Mouse (Mus musculus) layer of hippocampus, adult 9-10 months (tissue): ENCODE data around the gene Tgtp2.
A peak's percentile ranks its signal among the peaks of the same experiment; 100 is the strongest.
"Not testable (repeated sequence)": the region's sequence is repeated elsewhere in the genome, so short reads cannot be mapped to it uniquely, and the experiment has no call there.

Experiments
- DNase-seq: peaks from one replicate; pipeline ENCODE4 v3.0.0; 2022; ENCODE audit warnings: low spot score

Gene Tgtp2

DNA sequence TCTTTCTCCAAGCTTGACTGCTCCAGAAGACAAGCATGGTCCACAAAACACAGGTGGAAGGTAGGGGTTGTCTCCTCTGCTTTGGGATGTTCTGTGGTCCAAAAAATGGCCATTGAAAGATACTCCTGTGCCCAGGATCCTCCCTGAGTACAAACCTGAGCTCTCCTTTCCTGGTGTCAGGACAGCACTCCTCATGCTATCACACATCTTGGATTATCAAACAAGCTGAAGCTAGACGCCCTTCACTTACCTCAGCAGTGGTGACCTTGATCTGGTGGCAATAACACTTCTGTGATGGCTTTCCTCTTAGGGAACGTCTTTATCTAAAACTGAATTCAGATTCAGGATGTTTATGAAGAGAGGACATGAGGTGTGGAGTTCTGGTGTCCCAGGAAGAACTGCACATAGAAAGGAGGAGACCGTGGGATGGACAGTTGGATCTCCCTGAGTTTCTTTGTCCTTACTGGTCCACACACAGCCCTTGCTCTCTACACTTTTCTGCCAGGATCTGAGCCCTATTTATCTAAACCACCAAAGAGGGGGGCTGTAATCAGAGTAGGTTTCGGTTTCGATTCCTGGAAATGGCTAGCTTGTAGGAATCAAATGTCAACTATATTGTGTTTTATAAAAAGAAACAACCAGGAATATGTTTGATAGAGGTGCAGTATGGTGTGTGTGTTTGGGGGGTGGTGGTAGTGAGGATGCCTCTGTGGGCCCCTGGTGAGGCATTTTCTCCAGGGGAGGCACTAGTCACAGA lies at the start of gene Tgtp2:
Gene Tgtp2, minus strand, starts transcription at position 494 of the 757 bp plus-strand sequence.
- not testable (repeated sequence) for DNase-seq

GRCm38 (mm10) chr11:49112624-49113219 lies 48.7 kb upstream of the Tgtp2 start:
- DNase-seq: no peak

- DNase-seq: no peak
These were observed 47.0 kb upstream of the Tgtp2 start for GRCm38 (mm10) chr11:49111000-49111399.

- DNase-seq: no peak
These were observed 44.8 kb upstream of the Tgtp2 start for GRCm38 (mm10) chr11:49108833-49109232.

DNA sequence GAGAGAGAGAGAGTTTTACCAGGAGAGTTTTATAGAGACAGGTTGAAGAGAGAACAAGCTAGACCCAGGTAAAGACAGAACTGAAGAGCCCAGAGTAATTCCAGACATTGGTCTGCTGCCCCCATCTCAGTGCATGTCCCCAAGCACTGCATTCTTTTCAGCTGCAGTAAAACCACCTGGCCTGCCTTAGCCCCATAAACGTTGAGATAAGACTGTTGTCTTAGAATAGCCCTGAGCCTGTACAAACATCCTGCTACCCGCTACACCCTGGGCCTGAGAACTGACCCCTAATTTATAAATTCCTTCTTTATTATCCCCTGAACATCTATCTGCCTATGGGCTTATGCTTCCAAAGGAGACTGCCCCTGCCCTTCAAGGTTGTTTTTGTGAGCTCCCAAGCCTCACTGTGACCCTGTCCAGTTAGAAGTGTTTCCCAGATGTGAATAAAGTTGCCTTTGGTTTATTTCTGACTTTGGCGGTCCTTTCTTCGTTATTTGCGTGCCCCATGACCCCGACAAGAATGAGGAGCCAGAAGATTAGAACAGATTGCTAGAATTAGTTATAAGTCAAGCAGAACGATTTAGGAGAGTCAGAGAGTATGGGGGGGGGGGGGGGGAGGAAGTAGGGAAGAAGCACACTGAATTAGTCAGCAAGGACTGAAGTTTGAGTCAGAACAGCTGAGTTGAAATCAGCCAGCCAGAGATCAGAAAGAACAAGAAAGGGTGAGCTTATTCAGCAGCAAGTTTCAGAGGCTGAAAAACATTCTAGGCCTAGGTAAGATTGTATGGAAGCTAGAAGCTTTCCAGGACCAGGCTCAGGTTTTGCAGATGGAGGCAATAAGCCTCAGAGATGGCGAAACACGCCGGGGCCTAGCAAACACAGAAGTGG lies 43.9 kb upstream of the Tgtp2 start:
- DNase-seq: no peak

DNA sequence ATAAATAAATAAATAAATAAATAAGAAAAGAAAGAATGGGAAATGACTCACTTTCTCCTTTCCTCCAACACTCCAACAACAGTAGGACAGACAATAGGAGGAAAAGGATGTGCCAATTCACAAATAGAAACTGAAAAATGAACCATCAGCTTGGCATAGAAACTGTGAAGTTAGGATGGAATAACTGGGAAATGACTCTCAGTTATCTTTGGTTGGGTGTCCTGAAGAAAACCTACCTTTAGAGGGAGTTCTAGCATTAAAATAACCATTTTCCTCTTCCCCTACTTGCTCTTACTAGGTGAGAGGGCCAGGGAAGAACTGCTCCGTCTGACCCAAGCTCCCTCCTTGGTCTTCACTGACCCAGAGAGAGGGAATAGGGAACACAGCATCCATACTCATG lies 41.7 kb upstream of the Tgtp2 start:
- DNase-seq: no peak

DNA sequence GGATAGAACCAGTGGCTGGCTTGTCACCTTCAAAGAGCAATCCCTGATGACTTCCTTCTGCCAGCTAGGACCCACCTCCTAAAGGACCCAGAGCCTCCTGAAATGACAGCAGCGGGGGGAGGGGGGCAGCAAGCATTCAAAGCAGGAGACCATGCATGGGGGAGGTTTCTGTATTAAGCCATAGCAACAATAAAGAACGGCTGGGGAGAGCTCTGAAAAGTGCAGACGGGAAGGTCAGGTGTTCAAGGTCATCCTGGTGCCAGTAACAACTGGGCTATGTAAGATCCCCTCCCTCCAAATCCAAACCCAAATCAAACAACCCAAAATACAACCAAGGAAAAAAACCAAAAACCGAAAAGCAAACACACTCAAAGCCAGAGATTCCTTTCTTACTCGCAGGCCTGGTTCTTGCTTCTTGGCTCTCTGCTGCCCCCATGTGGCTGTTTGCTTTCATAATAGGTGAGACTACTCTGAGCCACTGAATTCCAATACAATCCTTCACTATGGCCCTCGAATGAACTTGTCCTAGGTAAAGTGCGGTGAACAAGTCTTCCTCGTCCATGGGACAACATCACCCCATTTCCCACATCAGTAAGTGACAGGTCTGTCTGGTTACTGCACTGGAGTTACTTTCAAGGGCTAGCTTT lies 39.2 kb upstream of the Tgtp2 start:
- DNase-seq: peak; percentile 69

- no peak for DNase-seq
These were observed 37.5 kb upstream of the Tgtp2 start for GRCm38 (mm10) chr11:49101500-49101899.

- no peak for DNase-seq
These were observed 36.4 kb upstream of the Tgtp2 start for GRCm38 (mm10) chr11:49100409-49100808.

DNA sequence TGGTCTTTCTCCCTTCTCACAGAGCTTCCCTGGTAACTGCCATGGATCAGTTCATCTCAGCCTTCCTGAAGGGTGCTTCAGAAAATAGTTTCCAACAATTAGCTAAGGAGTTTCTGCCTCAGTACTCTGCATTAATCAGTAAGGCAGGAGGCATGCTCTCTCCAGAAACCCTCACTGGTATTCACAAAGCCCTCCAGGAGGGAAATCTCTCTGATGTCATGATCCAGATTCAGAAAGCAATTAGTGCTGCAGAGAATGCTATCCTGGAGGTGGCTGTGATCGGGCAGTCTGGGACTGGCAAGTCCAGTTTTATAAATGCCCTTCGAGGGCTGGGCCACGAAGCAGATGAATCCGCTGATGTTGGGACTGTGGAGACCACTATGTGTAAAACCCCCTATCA lies 31.4 kb upstream of the Tgtp2 start:
- no peak for DNase-seq

- no peak for DNase-seq
These were observed 30.1 kb upstream of the Tgtp2 start for GRCm38 (mm10) chr11:49093861-49094660.

DNA sequence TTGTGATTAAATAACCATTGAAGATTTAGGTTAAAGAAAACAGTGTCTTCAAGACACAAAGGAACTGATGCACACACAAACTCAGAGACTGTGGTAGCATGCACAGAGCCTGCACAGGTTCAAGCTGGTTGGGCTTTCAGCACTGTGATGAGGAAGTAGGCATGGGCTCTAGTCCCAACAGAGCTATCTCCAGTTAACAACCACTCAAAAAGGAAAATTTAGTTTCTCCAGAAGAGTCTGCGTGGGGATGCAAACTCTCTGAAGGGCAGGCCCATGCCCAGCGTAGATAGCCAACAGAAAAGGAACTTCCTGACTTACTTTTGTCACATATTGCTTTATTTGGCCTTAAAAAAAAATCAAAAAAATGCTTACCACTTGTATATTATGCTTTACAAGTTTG lies 28.8 kb upstream of the Tgtp2 start:
- no peak for DNase-seq

DNA sequence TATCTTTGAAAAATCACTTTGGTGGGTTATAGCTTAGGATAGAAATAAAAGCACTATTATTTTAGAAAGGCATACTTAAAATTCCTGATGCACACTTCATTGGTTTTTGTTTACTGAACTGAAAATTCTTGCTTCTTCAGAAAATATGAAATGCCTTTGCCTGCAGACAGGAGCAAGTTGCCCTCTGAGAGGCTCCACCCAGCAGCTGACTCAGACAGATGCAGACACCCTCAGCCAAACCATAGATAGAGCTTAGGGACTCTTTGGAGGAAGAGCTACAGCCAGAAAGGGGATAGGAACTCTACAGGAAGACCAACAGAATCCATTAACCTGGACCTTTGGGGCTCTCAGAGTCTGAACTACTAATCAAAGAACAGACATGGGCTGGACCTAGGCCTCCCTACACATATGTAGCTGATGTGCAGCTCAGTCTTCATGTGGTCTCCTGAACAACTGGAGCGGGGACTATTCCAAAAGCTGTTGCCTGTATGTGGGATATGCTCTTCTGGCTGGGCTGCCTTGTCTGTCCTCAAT lies 28.1 kb upstream of the Tgtp2 start:
- DNase-seq: no peak

DNA sequence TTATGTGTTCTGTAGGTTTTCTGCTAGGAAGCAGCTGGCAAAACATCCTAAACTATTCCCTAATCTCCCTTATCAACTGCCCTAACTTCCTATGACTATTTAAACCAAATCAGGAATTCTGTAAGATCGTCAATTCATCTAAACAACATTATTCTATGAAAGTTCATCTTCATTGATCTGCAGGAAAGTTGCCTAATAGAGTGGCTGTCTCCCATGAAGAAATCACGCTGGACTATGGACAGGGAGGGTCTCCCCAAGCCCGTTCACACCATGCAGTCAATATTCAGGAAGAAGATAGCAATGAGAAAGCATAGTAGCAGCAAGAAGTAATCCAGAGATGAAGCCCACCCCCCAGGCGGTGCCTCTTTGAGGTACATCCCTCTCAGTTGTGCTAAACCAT lies 27.2 kb upstream of the Tgtp2 start:
- DNase-seq: no peak

GRCm38 (mm10) chr11:49090551-49090950 lies 26.5 kb upstream of the Tgtp2 start:
- DNase-seq: no peak

GRCm38 (mm10) chr11:49089735-49090507 lies 25.9 kb upstream of the Tgtp2 start:
- no peak for DNase-seq

DNA sequence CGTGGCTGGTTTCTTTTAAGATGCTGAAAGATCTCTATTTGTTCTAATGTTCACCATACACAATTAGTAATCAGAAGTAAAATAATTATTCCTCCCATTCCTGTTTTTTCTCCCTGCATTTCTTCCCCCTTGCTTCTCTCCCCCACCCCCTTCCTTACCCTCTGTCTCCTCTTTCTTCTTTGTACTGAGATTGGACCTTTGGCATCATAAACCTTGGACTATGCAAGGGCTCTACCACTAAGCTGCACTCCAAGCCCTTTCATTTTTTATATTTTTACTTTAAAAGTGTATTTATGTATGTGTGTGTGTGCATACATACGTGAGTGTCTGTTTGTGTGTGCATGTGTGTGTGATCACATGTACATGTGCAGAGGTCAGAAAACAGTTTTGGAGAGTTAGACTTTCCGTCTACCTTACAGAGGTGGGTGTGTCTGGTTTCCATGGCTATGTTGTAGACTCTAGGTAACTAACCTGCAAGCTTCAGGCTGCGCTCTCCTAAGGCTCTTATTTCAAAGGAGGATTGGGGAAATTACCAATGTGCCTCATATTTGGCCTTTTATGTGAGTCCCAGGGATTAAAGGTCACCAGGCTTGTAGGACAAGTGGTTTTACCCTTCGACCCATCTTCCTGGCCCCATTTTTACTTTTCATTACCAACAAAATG lies 25.1 kb upstream of the Tgtp2 start:
- no peak for DNase-seq

DNA sequence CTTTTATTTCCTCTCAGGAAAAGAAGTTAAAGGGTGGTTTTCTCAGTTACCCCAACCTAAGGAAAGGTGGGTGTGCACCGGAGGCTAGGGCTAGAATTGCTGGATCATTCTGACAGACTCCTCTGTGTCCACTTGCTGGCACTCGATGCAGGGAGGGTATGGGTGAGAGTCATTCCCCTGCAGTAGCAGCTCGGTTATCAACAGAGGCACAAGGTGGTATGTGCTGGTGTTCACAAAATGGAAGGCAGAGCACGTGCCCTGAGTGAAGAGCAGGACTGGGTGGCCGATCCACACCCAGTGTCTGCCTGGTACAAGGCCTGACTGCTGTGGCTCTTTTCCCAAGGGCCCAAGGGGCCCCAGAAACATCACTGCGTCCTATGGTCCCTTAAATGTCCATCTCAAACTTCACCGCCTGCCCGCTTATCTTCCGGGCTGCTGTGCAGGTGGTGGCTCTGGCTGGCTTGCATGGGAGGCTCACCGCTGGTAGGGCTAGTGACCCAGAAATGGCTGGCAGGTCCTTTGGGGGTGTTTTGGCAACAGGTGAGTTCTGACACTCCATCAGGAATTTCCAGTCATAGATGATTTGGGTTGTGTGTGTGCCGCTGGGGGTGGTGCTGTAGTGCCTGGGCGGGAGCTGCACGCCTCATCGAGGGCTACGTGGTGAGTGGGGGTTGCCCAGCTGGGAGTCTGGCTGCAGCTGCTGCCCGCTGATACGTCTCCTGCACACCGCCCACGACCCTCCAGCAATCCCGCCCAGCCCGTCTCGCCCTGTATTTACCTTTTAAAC lies 24.0 kb upstream of the Tgtp2 start:
- no peak for DNase-seq

- DNase-seq: no peak
These were observed 22.9 kb upstream of the Tgtp2 start for GRCm38 (mm10) chr11:49086858-49087361.
